In the genomic region with DNA sequence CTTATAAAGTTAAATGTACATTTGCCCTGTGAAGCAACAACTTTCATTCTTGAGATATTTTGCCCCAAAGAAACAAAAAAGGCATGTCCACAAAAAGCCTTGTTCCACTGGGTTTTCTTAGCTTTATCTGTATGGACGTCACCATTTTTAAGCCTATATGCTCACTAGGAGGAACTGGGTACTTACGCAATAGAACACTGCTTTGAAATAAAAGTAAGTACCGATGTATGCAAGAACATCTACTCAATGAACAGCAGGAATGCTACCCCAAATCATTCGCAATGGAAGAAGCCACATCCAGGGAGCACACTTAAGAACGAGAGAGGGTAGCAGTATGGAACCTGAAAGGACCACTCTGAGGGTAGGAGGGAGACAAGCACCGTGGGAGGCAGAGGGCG, we compare ENCODE assay signal across 18 mouse cellular contexts. TPM values are rescaled to one million over a fixed set of nuclear protein-coding genes. Genes with fewer than 3 reads are reported as not detected.
A peak's percentile ranks its signal among the peaks of the same experiment; 100 is the strongest.
DNase-seq lines count a peak whose midpoint lies in the region; ATAC-seq and TF ChIP-seq lines count a peak whose summit lies in the region.
"Had no signal": no experiment of that assay in that cellular context is flagged by ENCODE, and none has a peak within 500 bp of the region (broad histone marks: within the 10 kb centered on the region; RNA-seq: fewer than 3 reads in every experiment).

No protein-coding gene starts in this region.

- 0 out of 2 replicates have a peak overlapping the region, but pooled peaks have one; percentile 4 for H3K4me2 ChIP-seq in forebrain, embryonic 12.5 days
- no peak overlapping the region for H3K4me2 ChIP-seq in forebrain, postnatal 0 days (ENCODE audit: low read depth)
- H3K4me2 ChIP-seq in heart, embryonic 15.5 days, result peak overlapping the region; percentile 46
- H3K4me2 ChIP-seq: embryonic facial prominence, embryonic 12.5 days; hindbrain, embryonic 13.5 days; limb, embryonic 13.5 days; midbrain, embryonic 15.5 days had no signal

- no peak overlapping the region for H3K9ac ChIP-seq in forebrain, embryonic 12.5 days
- no peak overlapping the region for H3K9ac ChIP-seq in forebrain, postnatal 0 days
- H3K9ac ChIP-seq in heart, embryonic 15.5 days, result no peak overlapping the region
- H3K9ac ChIP-seq: embryonic facial prominence, embryonic 12.5 days; hindbrain, embryonic 13.5 days; limb, embryonic 13.5 days; midbrain, embryonic 15.5 days had no signal

- H3K9me3 ChIP-seq in forebrain, embryonic 12.5 days, result no peaks in the 10 kb centered on the region
- H3K9me3 ChIP-seq in forebrain, postnatal 0 days (ENCODE audit: low read length), result no peaks in the 10 kb centered on the region
- H3K9me3 ChIP-seq in heart, embryonic 15.5 days (replicated peaks), result no peaks in the 10 kb centered on the region
- H3K9me3 ChIP-seq: embryonic facial prominence, embryonic 12.5 days; hindbrain, embryonic 13.5 days; limb, embryonic 13.5 days; midbrain, embryonic 15.5 days had no signal

- no peak for ATAC-seq in forebrain, embryonic 12.5 days (ENCODE audit: low FRiP score)
- no peak for ATAC-seq in forebrain, postnatal 0 days
- no peak for ATAC-seq in heart, embryonic 15.5 days (replicated peaks; ENCODE audit: insufficient number of reproducible peaks, insufficient read depth, low FRiP score, low read depth)
- peak; percentile 61 for ATAC-seq in monocyte, adult 5-6 weeks (replicated peaks; ENCODE audit: insufficient number of reproducible peaks, low FRiP score, low TSS enrichment, poor library complexity, severe bottlenecking)
- ATAC-seq in activated CD4-positive, CD25-positive, alpha-beta regulatory T cell, adult 4 months, result no peak
- ATAC-seq: intestine, postnatal 0 days; midbrain, embryonic 15.5 days had no signal

- no peaks in the 10 kb centered on the region; the same call in 1 of the 2 replicates for H3K36me3 ChIP-seq in forebrain, embryonic 12.5 days (replicated peaks)
- H3K36me3 ChIP-seq in forebrain, postnatal 0 days (ENCODE audit: insufficient read depth), result no peaks in the 10 kb centered on the region
- H3K36me3 ChIP-seq in heart, embryonic 15.5 days, result no peaks in the 10 kb centered on the region
- H3K36me3 ChIP-seq: embryonic facial prominence, embryonic 12.5 days; midbrain, embryonic 15.5 days had no signal

- no peak for TF ChIP-seq CTCF in forebrain, postnatal 0 days (IDR thresholded peaks at IDR 0.05; ENCODE audit: low read depth)
- TF ChIP-seq CTCF in layer of hippocampus, adult 2 months (conservative IDR thresholded peaks at IDR 0.05), result no peak

- no peak overlapping the region for H3K27ac ChIP-seq in forebrain, embryonic 12.5 days
- H3K27ac ChIP-seq in forebrain, postnatal 0 days (ENCODE audit: low read depth, low read length), result no peak overlapping the region
- H3K27ac ChIP-seq in heart, embryonic 15.5 days, result peak overlapping the region; percentile 84
- H3K27ac ChIP-seq in layer of hippocampus, adult 2 months, result peak overlapping the region; percentile 41; the same call in 1 of the 2 replicates
- H3K27ac ChIP-seq: embryonic facial prominence, embryonic 12.5 days; left cerebral cortex, adult 2 months; limb, embryonic 13.5 days; midbrain, embryonic 15.5 days had no signal

- WGBS in forebrain, embryonic 12.5 days, result 87% methylated on average over 7 of the region's 7 CpGs
- WGBS in forebrain, postnatal 0 days, result 83% methylated on average over 7 of the region's 7 CpGs
- 72% methylated on average over 7 of the region's 7 CpGs for WGBS in heart, embryonic 15.5 days

- no peaks in the 10 kb centered on the region; the same call in 1 of the 2 replicates for H3K27me3 ChIP-seq in forebrain, embryonic 12.5 days
- no peaks in the 10 kb centered on the region for H3K27me3 ChIP-seq in forebrain, postnatal 0 days (ENCODE audit: insufficient read depth, low read length)
- no peaks in the 10 kb centered on the region for H3K27me3 ChIP-seq in heart, embryonic 15.5 days
- H3K27me3 ChIP-seq: embryonic facial prominence, embryonic 12.5 days; hindbrain, embryonic 13.5 days; limb, embryonic 13.5 days; midbrain, embryonic 15.5 days had no signal

- H3K4me1 ChIP-seq in forebrain, embryonic 12.5 days, result peaks cover 16% of the 10 kb centered on the region
- no peaks in the 10 kb centered on the region for H3K4me1 ChIP-seq in forebrain, postnatal 0 days (ENCODE audit: insufficient read depth)
- H3K4me1 ChIP-seq in heart, embryonic 15.5 days (replicated peaks), result peaks cover 38% of the 10 kb centered on the region

- H3K4me3 ChIP-seq in forebrain, embryonic 12.5 days (replicated peaks), result no peak overlapping the region
- no peak overlapping the region for H3K4me3 ChIP-seq in forebrain, postnatal 0 days (ENCODE audit: low read depth, low read length)
- H3K4me3 ChIP-seq in heart, embryonic 15.5 days, result no peak overlapping the region
- no peak overlapping the region; the same call in 1 of the 2 replicates for H3K4me3 ChIP-seq in layer of hippocampus, adult 2 months
- H3K4me3 ChIP-seq: embryonic facial prominence, embryonic 12.5 days; hindbrain, embryonic 13.5 days; left cerebral cortex, adult 2 months; limb, embryonic 13.5 days; midbrain, embryonic 15.5 days had no signal

- DNase-seq in forebrain, postnatal 0 days, result no peak
- no peak for DNase-seq in heart, postnatal 36 days
- no peak for DNase-seq in layer of hippocampus, adult 2 months (ENCODE audit: low spot score in 2 of 2)
- DNase-seq in layer of hippocampus, adult 9-10 months (ENCODE audit: low spot score), result no peak
- DNase-seq: cerebellum, adult 11-12 months; cerebellum, postnatal 36 days; lung, postnatal 36 days; thymus, postnatal 14 days had no signal

- intact Hi-C loops in heart, postnatal 36 days (cut with DNase I), result loop anchor here (2.0 kb wide), 1 partner anchor 52 kb away; no protein-coding TSS in a partner anchor

RNA-seq across cellular contexts. Expression of a gene that starts 30.6 kb away (rescaled TPM):
- polyA plus RNA-seq in forebrain, embryonic 12.5 days (2016; fragmentation: Nextera tagmentation; extraction: Ambion mirVana), result 28.7 and 30.0 TPM in 2 replicates
- 45.2 and 70.4 TPM in 2 replicates for total RNA-seq in forebrain, postnatal 0 days (2014; rRNA removed)
- 31.3 and 32.2 TPM in 2 replicates for polyA plus RNA-seq in forebrain, postnatal 0 days (2015; fragmentation: Nextera tagmentation; extraction: Ambion mirVana)
- polyA plus RNA-seq in heart, embryonic 15.5 days (2015; fragmentation: Nextera tagmentation; extraction: Ambion mirVana), result 10.7 and 11.5 TPM in 2 replicates
- total RNA-seq in heart, postnatal 36 days (2021), result 10 to 100 TPM; 16.8 to 17.3 TPM
- total RNA-seq in layer of hippocampus, adult 2 months (2021), result 10 to 100 TPM; 32.4 to 37.4 TPM
- total RNA-seq in monocyte, adult 5-6 weeks (2017), result 7.1 to 15.5 TPM (median 11.9 TPM) in 3 replicates
- 10 to 100 TPM; 18.4 to 20.6 TPM for polyA plus RNA-seq in activated CD4-positive, CD25-positive, alpha-beta regulatory T cell, adult 4 months (2017; shearing (Covaris generic))

RNA-seq across cellular contexts. Expression of a gene that starts 32.7 kb away (rescaled TPM):
- polyA plus RNA-seq in forebrain, embryonic 12.5 days (2016; fragmentation: Nextera tagmentation; extraction: Ambion mirVana), result 31.2 and 32.3 TPM in 2 replicates
- total RNA-seq in forebrain, postnatal 0 days (2014; rRNA removed), result 8.6 and 11.0 TPM in 2 replicates
- 5.0 and 6.0 TPM in 2 replicates for polyA plus RNA-seq in forebrain, postnatal 0 days (2015; fragmentation: Nextera tagmentation; extraction: Ambion mirVana)
- polyA plus RNA-seq in heart, embryonic 15.5 days (2015; fragmentation: Nextera tagmentation; extraction: Ambion mirVana), result 15.7 and 20.4 TPM in 2 replicates
- total RNA-seq in heart, postnatal 36 days (2021), result 10 to 100 TPM; 17.8 to 19.3 TPM
- total RNA-seq in layer of hippocampus, adult 2 months (2021), result 1 to 10 TPM; 4.6 to 7.9 TPM
- 5.6 to 12.5 TPM (median 6.6 TPM) in 3 replicates for total RNA-seq in monocyte, adult 5-6 weeks (2017)
- 1 to 10 TPM in 1 of 2 experiments, under 1 TPM in 1; 0.64 to 1.8 TPM for polyA plus RNA-seq in activated CD4-positive, CD25-positive, alpha-beta regulatory T cell, adult 4 months (2017; shearing (Covaris generic))

Comparison
In these comparisons a context has a peak if more than half of its experiments do, and no peak if none do; other contexts are left out.
1. H3K27ac ChIP-seq: peak in heart, embryonic 15.5 days (single experiment) and layer of hippocampus, adult 2 months (single experiment); none in forebrain, embryonic 12.5 days (single experiment) and forebrain, postnatal 0 days (single experiment).